Mouse (Mus musculus) limb, embryonic 12.5 days (tissue): ENCODE measurements around the gene Mfsd12. TPM values are rescaled to one million over a fixed set of nuclear protein-coding genes. Genes with fewer than 3 reads are reported as not detected.

ENCODE experiments used
- ATAC-seq: fragments of 200-750 bp; cut with Nextera tagmentation; 2 replicates; pipeline ENCODE4 v1.8.0; 2017; ENCODE audit warnings: low read depth, moderate TSS enrichment; ENCODE audit not compliant: insufficient number of reproducible peaks, insufficient read depth, low FRiP score, low TSS enrichment
- H3K27ac ChIP-seq: fragments of 300-500 bp; sonication (generic); 2 replicates; pipeline ENCODE4 v1.5.1; 2016; ENCODE audit warnings: mild to moderate bottlenecking, moderate library complexity
- H3K27me3 ChIP-seq: fragments of 300-500 bp; sonication (generic); 2 replicates; pipeline ENCODE4 v1.6.1; 2016; ENCODE audit warnings: mild to moderate bottlenecking, moderate library complexity
- H3K36me3 ChIP-seq: fragments of 300-500 bp; sonication (generic); 2 replicates; pipeline ENCODE4 v1.6.1; 2016; ENCODE audit warnings: mild to moderate bottlenecking, moderate library complexity
- H3K4me1 ChIP-seq: fragments of 300-500 bp; sonication (generic); replicated peaks from 2 replicates; pipeline ENCODE4 v1.6.1; 2016
- H3K4me2 ChIP-seq: fragments of 300-500 bp; sonication (generic); 2 replicates; pipeline ENCODE4 v1.6.1; 2016; ENCODE audit warnings: mild to moderate bottlenecking, moderate library complexity
- H3K4me3 ChIP-seq: fragments of 300-500 bp; sonication (generic); replicated peaks from 2 replicates; pipeline ENCODE4 v1.5.1; 2016; ENCODE audit warnings: mild to moderate bottlenecking
- H3K9ac ChIP-seq: fragments of 300-500 bp; sonication (generic); replicated peaks from 2 replicates; pipeline ENCODE4 v1.6.1; 2016; ENCODE audit warnings: mild to moderate bottlenecking, moderate library complexity
- H3K9me3 ChIP-seq: fragments of 300-500 bp; sonication (generic); 2 replicates; pipeline ENCODE4 v1.6.1; 2016; ENCODE audit warnings: mild to moderate bottlenecking, moderate library complexity
- WGBS: fragments of 180-500 bp; shearing (Covaris S2); methylation state at CpG from one replicate; pipeline ENCODE4 v1.1.7; 2016; 5-methylcytosine and 5-hydroxymethylcytosine counted together
- polyA plus RNA-seq: library from polyadenylated mRNA; unstranded; fragments of >200 nt; fragmentation: Nextera tagmentation; extraction: Ambion mirVana; gene quantifications from 2 replicates; pipeline ENCODE4 v1.2.1, GENCODE M21; 2016

Mfsd12 gene
- polyA plus RNA-seq, 1 experiment from 2014 or later: 13.3 TPM

DNA sequence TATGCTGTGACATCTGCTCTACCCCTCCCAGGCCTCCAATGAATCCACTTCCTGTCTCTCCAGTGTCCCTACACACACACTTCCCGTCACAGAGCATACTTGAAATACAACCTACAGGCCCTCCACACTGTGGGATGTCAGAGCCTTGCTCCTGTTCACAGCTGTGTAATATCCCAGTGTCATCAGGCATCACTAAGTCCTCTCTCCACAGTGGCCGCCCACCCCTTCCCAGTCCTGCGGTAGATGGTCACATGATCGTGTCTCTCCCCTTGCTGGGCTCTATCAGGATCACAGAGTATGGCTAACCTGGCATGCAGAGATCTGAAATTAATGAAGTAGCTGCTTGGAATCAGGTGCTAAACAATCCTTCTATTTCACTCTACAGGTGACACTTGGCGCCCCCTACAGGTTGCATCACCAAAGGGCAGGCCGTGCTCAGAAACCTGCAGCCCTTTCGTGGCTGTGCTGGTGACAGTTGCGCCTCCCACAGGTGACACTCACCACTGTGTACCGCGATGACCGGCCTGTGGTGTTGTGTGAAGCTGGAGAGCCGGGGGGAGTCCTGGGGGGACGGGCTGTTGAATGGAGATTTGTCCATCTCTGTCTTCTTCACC lies 48.4 kb downstream of the Mfsd12 start:
- Histone ChIP-seq H3K4me2 (no peak overlapping the region), H3K27me3 (peaks cover 50% of the 10 kb centered on the region), H3K27ac (0 out of 2 replicates have a peak overlapping the region, but pooled peaks have one; percentile 17), H3K36me3 (peaks cover 40% of the 10 kb centered on the region), H3K4me3 (no peak overlapping the region), H3K4me1 (peaks cover 91% of the 10 kb centered on the region), H3K9me3 (no peaks in the 10 kb centered on the region), H3K9ac (no peak overlapping the region)
- no peak for ATAC-seq
- 44% methylated on average over 13 of the region's 13 CpGs for WGBS

DNA sequence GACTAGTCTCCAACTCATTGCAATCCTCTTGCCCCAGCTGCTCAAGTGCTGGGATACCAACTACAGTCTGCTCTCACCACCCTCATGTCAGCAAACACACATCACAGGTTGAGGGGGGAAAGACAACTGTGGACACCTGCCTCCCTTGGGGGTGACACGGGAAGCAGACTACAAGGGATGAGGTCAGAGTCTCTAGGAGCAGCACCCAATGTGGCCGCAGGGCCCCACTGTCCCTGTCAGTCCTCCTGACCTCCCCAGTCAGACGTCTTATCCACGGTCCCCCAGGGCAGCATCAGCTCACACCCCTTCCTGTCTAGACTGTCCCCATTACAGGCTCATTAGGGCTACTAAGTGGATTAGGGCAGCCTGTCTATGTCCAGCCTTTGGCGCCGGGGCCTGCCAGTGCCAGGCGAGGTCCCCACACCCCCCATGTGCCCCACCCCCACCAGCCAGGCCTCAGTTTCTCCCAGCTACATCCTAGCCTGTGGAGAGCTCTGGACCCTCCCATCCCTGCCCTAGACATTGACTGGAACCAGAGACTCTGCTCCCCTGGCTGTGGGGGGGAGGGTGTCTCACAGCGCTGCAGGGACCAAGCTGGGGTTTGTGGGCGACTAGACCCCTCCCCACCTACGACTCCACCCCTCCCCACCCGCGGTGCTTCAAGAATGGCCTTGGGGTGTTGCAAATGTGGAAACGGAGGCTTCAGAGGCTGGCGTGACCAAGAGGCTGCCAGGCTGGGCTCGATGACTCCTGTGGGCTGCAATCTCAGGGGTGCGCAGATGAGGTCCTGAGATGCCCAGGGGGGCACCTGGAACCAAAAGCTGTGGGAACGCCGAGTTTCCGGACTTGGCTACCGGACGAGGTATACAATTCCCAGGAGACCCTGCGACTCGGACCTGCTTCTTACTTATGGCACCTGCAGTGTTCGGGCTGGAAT lies 49.5 kb downstream of the Mfsd12 start:
- WGBS: 16% methylated on average over 24 of the region's 24 CpGs
- no peaks in the 10 kb centered on the region for H3K9me3 ChIP-seq
- no peak for ATAC-seq
- peak overlapping the region; percentile 48 for H3K4me2 ChIP-seq
- H3K27me3 ChIP-seq: peaks cover 48% of the 10 kb centered on the region
- 0 out of 2 replicates have a peak overlapping the region, but pooled peaks have one; percentile 17 for H3K27ac ChIP-seq
- peak overlapping the region; percentile 34; the same call in 1 of the 2 replicates for H3K9ac ChIP-seq
- H3K4me3 ChIP-seq: peak overlapping the region; percentile 22
- H3K36me3 ChIP-seq: peaks cover 45% of the 10 kb centered on the region
- H3K4me1 ChIP-seq: peaks cover 90% of the 10 kb centered on the region

DNA sequence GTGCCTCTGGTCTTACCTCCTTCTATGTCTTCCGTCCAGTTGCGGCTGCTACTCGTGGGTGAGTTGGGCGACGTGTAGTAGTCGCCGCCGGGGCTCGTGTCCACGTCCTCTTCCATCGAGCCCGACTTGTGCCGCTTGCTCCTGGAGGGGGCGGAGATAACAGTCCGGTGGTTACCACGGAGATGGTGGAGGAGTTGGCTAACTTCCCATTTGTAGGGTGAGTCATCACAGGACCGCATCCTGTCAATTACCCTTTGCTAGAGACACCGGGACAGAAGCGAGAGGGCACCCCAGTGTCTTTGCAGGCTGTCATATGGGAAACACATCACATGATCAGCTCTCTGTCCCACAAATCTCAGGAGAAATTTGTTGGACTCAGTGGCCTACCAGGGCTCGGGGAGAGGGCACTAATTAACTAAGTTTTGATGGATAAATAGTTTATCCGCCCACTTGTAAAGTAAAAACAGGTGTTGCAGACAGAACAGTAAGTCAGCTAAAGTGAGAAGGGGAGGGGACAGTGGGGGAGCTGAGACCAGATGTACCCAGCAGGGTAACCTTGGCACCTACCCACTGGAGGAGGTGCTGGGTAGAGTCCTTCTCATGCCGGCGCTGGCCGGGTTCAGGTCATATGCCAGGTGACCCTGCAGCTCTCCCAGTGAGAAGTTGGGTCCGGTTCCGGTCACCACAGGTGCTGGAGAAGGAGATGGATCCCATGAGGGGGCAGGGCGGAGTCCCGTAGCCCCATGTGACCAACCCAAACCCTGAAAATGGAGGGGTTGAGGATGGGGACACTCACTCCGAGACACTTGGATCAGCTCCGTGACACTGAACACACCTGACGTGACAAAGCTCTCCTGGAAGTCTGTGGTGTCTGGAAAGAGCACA lies 50.5 kb downstream of the Mfsd12 start:
- peaks cover 90% of the 10 kb centered on the region for H3K4me1 ChIP-seq
- H3K4me3 ChIP-seq: peak overlapping the region; percentile 22
- H3K27me3 ChIP-seq: peaks cover 48% of the 10 kb centered on the region
- peaks cover 46% of the 10 kb centered on the region for H3K36me3 ChIP-seq
- H3K4me2 ChIP-seq: peak overlapping the region; percentile 48
- peak overlapping the region; percentile 56; the same call in 1 of the 2 replicates for H3K27ac ChIP-seq
- no peak for ATAC-seq
- peak overlapping the region; percentile 34; the same call in 1 of the 2 replicates for H3K9ac ChIP-seq
- H3K9me3 ChIP-seq: no peaks in the 10 kb centered on the region
- WGBS: 15% methylated on average over 31 of the region's 31 CpGs

DNA sequence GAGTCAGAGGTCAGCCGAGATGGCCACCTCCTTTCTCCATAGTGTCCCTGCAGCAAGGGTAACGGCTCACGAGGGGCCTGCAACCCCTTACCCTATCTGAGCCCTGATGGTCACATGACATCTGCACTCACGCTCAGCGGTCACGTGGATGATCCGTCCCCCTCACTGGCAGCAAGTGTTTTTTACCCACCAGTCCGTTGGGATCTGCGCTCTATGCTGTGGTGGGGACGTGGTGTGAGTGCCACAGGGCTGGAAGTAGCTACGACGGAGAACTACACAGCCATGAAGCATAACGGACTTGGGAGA lies 51.1 kb downstream of the Mfsd12 start:
- peaks cover 46% of the 10 kb centered on the region for H3K36me3 ChIP-seq

DNA sequence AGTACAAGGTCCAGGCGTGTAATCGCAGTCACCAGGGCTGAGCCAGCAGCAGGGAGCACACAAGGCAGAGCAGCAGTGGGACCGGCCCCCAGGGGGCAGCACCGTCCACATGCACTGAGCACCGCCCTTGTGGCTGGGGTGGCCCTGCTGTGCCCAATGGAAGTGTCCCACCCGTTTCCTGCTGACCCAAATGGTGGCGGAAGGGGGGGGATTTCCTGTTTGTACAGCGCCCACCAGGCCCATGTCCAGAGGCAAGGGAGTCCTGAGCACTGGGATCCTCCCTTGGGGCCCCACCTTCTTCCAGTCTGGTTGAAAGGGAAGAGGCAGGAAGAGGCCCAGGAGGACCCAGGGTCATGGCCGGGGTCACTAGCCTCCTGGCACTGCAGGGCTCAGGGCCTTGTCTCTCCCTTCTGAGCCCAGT lies 51.6 kb downstream of the Mfsd12 start:
- WGBS: 18% methylated on average over 9 of the region's 9 CpGs
- peak overlapping the region; percentile 56; the same call in 1 of the 2 replicates for H3K27ac ChIP-seq
- H3K4me2 ChIP-seq: no peak overlapping the region
- no peak for ATAC-seq
- H3K9me3 ChIP-seq: no peaks in the 10 kb centered on the region
- H3K27me3 ChIP-seq: peaks cover 47% of the 10 kb centered on the region
- H3K4me1 ChIP-seq: peaks cover 89% of the 10 kb centered on the region
- no peak overlapping the region for H3K4me3 ChIP-seq
- H3K36me3 ChIP-seq: peaks cover 46% of the 10 kb centered on the region
- 0 out of 2 replicates have a peak overlapping the region, but pooled peaks have one; percentile 24 for H3K9ac ChIP-seq

More for the DNA sequence above, 51.1 kb downstream of the Mfsd12 start:
- Histone ChIP-seq H3K4me3 (no peak overlapping the region), H3K9ac (no peak overlapping the region), H3K27ac (peak overlapping the region; percentile 56; the same call in 1 of the 2 replicates), H3K4me2 (no peak overlapping the region), H3K9me3 (no peaks in the 10 kb centered on the region), H3K27me3 (peaks cover 48% of the 10 kb centered on the region), H3K4me1 (peaks cover 89% of the 10 kb centered on the region)
- 40% methylated on average over 13 of the region's 13 CpGs for WGBS
- ATAC-seq: no peak

DNA sequence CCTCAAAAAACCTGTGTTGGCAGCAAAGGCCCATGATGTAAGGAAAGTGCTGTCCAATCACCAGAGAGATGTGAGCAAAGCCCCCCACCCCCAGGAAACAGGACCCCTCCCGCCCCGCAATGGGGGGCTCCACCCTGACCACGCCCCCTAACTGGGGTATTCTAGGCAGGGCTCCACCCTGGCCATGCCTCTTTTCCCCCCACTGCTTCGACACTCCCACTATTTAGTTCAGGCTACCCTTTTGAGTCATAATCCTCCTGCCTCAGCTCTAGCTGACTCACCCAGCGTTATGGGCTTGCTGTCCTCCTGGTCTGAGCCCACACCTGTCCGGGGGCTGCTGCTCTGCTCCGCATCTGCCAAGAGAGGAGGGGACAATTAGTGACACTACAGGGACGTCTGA lies 52.0 kb downstream of the Mfsd12 start:
- Histone ChIP-seq H3K9ac (no peak overlapping the region), H3K36me3 (peaks cover 46% of the 10 kb centered on the region), H3K4me2 (no peak overlapping the region), H3K4me3 (no peak overlapping the region), H3K4me1 (peaks cover 89% of the 10 kb centered on the region), H3K27ac (peak overlapping the region; percentile 56; the same call in 1 of the 2 replicates), H3K9me3 (no peaks in the 10 kb centered on the region), H3K27me3 (peaks cover 42% of the 10 kb centered on the region)
- no peak for ATAC-seq
- WGBS: 13% methylated on average over 8 of the region's 8 CpGs

DNA sequence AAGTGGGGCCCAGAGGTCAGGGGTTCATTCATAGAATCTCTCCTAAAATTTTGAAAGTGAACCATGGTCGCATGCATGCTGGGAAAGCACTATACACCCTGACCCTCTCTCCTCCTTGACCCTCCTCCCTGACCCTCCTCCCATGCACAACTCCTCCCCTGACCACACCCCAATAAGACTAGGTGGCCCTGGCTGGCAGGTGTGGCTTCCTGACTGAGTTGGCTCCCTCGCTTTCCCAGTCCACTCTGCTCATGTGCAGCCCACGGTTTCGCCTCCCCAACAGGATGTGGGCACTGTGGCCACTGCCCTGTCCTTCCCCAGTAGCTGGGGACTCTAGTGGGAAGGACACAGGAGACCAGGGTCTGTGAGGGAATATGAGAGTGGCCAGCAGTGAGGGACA lies 53.1 kb downstream of the Mfsd12 start:
- Histone ChIP-seq H3K27ac (peak overlapping the region; percentile 80), H3K4me3 (no peak overlapping the region)

DNA sequence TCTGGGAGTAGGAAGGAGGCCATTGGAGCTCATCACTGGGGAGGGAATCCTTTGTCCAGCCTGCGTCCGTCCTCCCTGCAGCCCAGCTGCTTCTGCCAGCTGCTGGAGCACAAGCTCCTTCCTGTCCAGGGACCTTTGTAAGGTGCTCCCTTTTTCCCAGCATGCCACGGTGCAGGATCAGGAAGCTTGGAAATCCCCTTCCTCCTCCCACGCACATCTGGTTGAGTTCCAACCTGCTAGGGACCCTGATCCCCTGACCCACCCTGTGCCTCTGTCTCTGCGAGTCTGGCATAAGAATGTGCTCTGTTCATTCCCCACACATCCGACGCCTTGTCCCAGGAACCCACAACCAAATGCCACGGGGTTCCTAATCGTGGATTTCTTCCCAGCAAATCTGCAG lies 53.7 kb downstream of the Mfsd12 start:
- H3K27me3 ChIP-seq: peaks cover 28% of the 10 kb centered on the region
- peak overlapping the region; percentile 80 for H3K27ac ChIP-seq
- H3K9me3 ChIP-seq: no peaks in the 10 kb centered on the region
- ATAC-seq: no peak
- peaks cover 29% of the 10 kb centered on the region for H3K36me3 ChIP-seq
- H3K4me3 ChIP-seq: no peak overlapping the region
- peaks cover 98% of the 10 kb centered on the region for H3K4me1 ChIP-seq
- WGBS: 73% methylated on average over 9 of the region's 9 CpGs
- H3K9ac ChIP-seq: no peak overlapping the region
- no peak overlapping the region for H3K4me2 ChIP-seq

More for the DNA sequence above, 53.1 kb downstream of the Mfsd12 start:
- H3K36me3 ChIP-seq: peaks cover 36% of the 10 kb centered on the region
- H3K27me3 ChIP-seq: peaks cover 34% of the 10 kb centered on the region
- H3K4me1 ChIP-seq: peaks cover 93% of the 10 kb centered on the region
- ATAC-seq: no peak
- H3K9ac ChIP-seq: no peak overlapping the region
- H3K4me2 ChIP-seq: 0 out of 2 replicates have a peak overlapping the region, but pooled peaks have one; percentile 8
- 65% methylated on average over 4 of the region's 4 CpGs for WGBS
- H3K9me3 ChIP-seq: no peaks in the 10 kb centered on the region

DNA sequence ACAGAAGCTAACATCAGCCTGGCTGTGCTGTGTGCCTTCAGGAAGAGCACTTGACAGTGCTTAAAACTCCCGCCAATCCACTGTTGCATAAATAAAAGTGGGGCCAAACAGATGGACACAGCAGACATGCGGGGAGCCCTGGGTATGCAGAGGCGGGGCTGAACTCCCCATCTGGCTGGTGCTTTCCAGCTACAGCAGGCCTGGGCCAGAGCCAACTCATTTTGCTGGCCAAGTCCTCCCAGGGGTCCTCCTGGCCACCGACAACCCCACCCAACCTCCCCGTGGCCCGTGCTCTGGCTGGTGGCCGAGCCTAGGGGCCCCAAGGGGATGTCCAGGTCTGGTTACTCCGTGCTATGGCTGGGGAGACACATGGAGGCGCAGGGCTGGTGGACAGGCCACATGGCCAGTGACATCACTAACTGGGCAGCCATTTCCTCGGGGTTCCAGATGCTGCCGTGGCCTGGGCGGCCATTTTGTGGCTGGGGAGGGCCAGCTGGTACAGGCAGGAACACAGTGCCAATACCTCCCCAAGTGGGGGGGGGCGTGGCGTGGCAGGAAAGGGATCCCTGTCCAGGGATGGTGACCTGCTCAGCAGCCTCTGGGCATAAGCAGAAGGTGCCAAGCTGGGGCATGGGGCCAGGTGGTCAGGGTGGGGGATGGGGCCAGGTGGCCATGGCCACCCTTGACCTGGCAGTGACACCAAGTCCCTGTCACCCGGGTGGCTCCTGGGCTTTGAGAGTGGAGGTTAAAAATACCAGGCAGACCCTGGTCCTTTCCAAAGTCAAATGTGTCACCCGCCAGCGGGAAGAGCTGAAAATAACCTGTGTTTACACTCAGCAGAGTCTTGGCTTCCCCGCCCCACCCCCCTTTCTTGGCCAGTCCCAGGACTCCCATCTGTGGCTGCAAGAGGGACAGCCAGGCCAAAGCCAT lies 54.4 kb downstream of the Mfsd12 start:
- H3K4me2 ChIP-seq: no peak overlapping the region
- H3K4me3 ChIP-seq: no peak overlapping the region
- peaks cover 98% of the 10 kb centered on the region for H3K4me1 ChIP-seq
- peak overlapping the region; percentile 80 for H3K27ac ChIP-seq
- H3K36me3 ChIP-seq: peaks cover 22% of the 10 kb centered on the region
- H3K9me3 ChIP-seq: no peaks in the 10 kb centered on the region
- no peak for ATAC-seq
- peaks cover 20% of the 10 kb centered on the region; the same call in 1 of the 2 replicates for H3K27me3 ChIP-seq
- H3K9ac ChIP-seq: no peak overlapping the region; the same call in 1 of the 2 replicates
- 72% methylated on average over 18 of the region's 18 CpGs for WGBS
